Mouse (Mus musculus) gastrocnemius, postnatal 4 days (tissue): ENCODE measurements around the gene Hhat. TPM values are rescaled to one million over a fixed set of nuclear protein-coding genes. Genes with fewer than 3 reads are reported as not detected.
A peak's percentile ranks its signal among the peaks of the same experiment; 100 is the strongest.

Experiments
- DNase-seq, 2 experiments: peaks; one replicate each; pipeline ENCODE4 v3.0.0; 2021 to 2022; ENCODE audit warnings: low spot score in 2 of 2, mixed read lengths in 2 of 2
- total RNA-seq, 2 experiments: library from RNA; stranded (reverse); gene quantifications; 2 replicates each; pipeline ENCODE4 v1.2.3; 2021

Gene Hhat
- total RNA-seq, 2 experiments from 2014 or later, result 6.2 to 8.1 TPM

- no peak for DNase-seq
These were observed 273.5 kb downstream of the Hhat start for GRCm38 (mm10) chr1:192497505-192497904.

GRCm38 (mm10) chr1:192489908-192490825 lies 280.9 kb downstream of the Hhat start:
- no peak for DNase-seq

DNA sequence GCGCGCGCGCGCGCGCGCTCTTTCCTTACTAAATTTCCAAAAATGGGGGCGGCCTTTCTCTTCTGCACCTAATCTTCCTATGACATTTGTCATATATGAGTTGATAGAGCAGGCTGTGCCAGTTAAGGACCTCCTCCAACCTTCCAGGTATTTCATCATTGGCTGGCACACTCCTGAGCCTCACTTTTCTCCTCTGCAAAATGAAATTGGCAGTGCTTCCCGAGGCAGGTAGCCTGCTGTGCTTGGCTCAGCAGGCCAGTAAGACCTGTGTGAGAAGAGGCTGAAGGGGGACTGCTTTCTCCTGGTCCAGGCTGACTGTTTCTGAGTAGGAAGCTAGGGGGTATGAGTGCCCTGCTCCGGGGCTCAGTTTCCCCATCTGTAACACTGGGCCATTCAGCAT lies 283.5 kb downstream of the Hhat start:
- DNase-seq, result no peak

DNA sequence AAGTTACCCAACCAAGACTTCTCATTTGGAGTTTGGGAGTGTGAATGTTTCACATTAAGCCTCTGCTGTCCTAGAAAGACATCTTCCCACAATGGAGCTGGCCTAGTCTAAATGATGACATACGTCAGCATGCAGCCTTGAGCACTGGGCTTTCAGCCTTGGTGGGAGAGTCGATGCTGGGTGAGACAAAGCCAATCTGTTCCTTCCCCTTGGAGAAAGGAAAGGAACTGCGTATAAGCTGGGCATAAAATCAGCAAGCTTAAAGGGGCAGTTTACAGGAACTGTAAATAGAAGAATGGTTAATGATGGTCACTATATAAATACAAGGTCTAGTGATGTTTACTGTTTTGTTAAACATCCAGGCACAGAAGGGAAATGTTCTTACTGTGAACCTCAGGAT lies 286.0 kb downstream of the Hhat start:
- DNase-seq, result no peak

DNA sequence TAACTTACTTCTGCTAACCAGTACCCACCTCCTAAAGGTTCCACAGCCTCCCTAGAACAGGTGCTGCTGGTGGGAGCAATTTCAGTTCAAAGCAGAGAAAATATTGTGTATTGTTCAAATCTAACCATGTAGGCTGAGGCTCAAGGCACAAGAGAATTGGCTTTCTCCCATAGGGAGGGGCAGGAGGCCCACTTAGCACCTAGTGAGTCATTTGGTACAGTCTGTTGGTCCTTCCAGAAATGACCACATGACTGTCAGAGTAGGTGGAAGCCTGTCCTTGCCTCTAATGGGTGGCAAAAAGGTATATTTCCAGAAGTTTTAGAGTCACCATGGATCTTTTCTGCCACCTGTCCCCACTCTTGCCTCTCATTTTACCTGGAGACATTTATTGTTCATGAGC lies 289.6 kb downstream of the Hhat start:
- DNase-seq, result no peak

GRCm38 (mm10) chr1:192480072-192480784 lies 290.8 kb downstream of the Hhat start:
- DNase-seq, result no peak

GRCm38 (mm10) chr1:192478176-192478575 lies 292.8 kb downstream of the Hhat start:
- DNase-seq, result no peak

DNA sequence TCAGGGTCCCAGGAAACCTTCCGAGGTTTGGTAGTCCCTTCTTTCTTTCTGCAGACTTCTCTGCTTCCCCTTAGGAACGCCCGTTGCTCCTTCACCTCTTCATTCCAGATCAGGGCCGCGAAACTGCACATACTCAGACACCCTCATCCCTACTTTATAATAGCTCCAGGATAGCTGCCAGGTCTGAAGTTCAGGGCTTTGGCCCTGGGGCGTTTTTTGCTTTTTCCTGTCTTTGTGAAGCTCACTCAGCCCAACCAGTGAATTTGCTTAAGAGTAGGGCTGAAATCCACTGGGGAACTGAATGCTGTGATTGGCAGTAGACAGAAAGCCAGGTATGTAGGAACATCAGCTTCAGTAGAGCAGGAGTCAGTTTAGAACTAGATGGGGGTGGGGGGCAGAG lies 293.5 kb downstream of the Hhat start:
- no peak for DNase-seq

GRCm38 (mm10) chr1:192476704-192477103 lies 294.3 kb downstream of the Hhat start:
- DNase-seq, result no peak

- no peak for DNase-seq
These were observed 297.9 kb downstream of the Hhat start for GRCm38 (mm10) chr1:192473134-192473533.

DNA sequence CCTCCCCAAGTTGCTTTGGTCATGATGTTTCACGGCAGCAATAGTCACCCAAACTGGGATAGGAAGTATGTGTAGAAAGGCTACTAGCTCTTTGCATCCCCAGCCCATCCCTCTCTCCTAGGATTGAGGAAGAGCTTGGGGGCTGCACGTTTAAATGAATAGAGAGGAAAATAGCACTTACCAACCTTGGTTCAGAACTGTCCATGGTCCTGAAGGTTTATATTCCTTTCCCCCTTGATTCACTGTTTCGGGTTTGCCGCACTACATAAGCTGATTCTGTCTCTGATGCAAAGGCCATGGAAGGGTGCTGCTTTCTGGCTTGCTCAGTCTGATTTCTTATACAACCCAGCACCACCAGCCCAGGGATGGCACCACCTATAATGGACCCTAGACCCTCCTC lies 298.7 kb downstream of the Hhat start:
- no peak for DNase-seq

- no peak for DNase-seq
These were observed 307.3 kb downstream of the Hhat start for GRCm38 (mm10) chr1:192463732-192464131.

- DNase-seq, result peak in 1 of 2 experiments; percentile 53
These were observed 313.4 kb downstream of the Hhat start for GRCm38 (mm10) chr1:192457526-192458206.

GRCm38 (mm10) chr1:192457037-192457436 lies 314.0 kb downstream of the Hhat start:
- DNase-seq, result no peak

GRCm38 (mm10) chr1:192454981-192455380 lies 316.0 kb downstream of the Hhat start:
- DNase-seq, result no peak

GRCm38 (mm10) chr1:192454501-192454900 lies 316.5 kb downstream of the Hhat start:
- DNase-seq, result no peak

DNA sequence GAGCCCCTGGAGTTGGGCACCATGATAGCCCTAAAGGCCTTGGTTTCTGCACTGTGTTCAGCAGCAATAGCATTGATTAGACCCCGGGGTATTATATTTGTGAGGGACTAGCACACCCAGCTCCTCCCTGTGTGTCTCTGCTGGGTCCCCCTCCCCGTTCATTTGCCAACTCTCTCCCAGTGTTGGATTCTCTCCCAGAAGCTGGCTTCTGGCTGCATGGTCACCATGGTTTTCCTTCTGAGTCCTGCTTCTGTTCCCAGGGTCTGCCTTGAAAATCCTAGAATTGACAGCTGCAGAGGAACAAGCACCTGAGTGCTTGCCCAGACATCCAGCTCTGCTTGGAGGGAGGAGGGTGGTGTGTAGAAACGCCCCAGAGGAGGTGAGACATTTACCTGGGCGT lies 319.3 kb downstream of the Hhat start:
- no peak for DNase-seq

DNA sequence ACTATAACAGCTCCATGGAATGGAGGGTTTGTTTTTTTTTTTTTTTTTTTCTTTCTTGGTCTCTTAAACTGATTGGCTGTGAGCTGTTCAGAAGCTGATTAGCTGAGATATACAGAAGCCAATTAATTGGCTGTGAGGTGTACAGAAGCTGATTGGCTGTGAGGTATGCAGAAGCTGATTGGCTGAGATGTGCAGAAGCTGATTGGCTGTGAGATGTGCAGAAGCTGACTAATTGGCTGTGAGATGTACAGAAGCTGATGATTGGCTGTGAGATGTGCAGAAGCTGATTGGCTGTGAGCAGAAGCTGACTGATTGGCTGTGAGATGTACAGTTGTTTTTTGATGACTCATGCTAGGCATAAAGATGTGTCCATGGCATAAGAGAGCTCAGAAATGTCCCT lies 320.6 kb downstream of the Hhat start:
- DNase-seq, result no peak

DNA sequence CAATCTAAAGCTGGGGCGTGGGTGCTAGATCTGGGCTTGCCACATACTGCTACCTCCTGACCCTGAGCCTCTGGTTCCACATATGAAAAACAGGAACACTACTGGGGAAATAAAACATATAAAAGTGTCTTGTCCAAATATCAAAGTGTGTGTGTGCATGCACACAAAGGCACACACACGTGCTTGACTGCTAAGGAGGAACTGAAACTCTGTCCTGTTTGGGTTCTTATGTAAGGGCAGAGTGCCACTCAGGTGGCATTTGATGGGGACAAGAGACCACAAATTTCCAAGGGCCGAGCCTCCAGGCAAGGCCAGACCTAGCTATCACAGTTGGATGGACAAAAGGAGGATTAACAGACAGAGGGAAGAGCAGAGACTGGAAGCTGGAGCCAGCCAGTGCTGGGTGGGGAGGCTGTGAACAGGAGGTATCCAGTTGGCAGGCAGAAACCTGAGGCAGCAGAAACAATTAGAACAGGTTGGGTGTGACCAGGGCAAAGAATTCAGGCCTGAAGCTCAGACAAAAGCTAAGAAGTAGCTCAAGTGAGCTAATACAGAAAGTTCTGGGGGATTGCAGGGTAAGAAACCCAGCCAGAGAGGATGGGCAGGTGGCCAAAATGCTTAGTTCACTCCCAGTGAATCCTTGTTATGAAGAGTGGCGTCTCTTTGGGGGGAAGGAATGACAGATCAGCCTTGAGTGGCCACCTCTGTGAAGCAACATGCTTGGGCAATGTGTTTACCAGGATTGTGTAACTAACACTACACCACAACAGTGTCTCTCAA lies 321.3 kb downstream of the Hhat start:
- DNase-seq, result no peak

GRCm38 (mm10) chr1:192448512-192448911 lies 322.5 kb downstream of the Hhat start:
- no peak for DNase-seq

- DNase-seq, result no peak
These were observed 323.4 kb downstream of the Hhat start for GRCm38 (mm10) chr1:192447666-192448065.
